Mouse (Mus musculus) neural tube, postnatal 0 days (tissue): Measurements from ENCODE around the gene Adh1. TPM values are rescaled to one million over a fixed set of nuclear protein-coding genes. Genes with fewer than 3 reads are reported as not detected.

ENCODE experiments used
- polyA plus RNA-seq: library from polyadenylated mRNA; unstranded; fragments of >200 nt; fragmentation: Nextera tagmentation; extraction: Ambion mirVana; gene quantifications from 2 replicates; pipeline ENCODE4 v1.2.1, GENCODE M21; 2015

The Adh1 gene
- polyA plus RNA-seq: 18.4 and 20.4 TPM in 2 replicates

DNA sequence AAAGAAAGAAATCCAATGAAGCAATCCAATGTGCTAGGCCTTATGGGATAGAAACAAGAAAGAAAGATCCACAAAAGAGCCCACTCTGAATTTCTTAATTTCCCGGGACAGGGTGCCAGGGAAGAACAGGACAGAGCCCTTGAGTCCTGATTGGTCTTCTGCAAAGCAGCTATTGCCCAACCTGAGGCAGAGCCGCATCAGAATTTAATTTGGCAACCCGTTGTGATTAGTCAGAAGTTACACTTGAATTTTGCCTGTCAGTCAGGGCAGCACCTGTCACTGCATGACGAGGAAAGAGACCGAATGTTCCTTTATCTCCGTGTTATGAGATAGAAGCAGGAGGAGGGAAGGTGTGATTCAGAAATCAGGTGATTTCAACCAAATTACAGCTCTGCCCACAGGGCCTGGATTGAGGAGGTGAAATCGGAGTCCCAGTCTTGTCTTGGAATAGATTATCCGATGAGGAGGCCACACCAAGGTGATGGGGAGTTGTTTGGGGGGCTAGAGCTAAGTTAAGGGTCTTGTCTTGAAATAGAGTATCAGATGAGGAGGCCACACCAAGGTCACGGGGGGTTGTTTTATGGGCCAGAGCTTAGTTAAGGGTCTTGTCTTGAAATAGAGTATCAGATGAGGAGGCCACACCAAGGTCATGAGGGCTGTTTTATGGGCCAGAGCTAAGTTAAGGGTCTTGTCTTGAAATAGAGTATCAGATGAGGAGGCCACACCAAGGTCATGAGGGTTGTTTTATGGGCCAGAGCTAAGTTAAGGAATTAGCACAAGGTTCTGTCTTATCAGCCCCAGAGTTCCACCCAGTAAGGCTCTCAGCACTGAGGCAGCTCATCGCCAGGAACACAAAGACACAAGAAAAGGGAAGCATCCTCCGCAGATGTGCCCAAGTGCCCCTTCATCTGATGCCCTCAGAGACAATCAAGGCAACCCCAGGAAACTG is at the start of gene Adh1:
TSS of gene Adh1 (plus strand) at position 271 of the 949 bp plus-strand sequence.

DNA sequence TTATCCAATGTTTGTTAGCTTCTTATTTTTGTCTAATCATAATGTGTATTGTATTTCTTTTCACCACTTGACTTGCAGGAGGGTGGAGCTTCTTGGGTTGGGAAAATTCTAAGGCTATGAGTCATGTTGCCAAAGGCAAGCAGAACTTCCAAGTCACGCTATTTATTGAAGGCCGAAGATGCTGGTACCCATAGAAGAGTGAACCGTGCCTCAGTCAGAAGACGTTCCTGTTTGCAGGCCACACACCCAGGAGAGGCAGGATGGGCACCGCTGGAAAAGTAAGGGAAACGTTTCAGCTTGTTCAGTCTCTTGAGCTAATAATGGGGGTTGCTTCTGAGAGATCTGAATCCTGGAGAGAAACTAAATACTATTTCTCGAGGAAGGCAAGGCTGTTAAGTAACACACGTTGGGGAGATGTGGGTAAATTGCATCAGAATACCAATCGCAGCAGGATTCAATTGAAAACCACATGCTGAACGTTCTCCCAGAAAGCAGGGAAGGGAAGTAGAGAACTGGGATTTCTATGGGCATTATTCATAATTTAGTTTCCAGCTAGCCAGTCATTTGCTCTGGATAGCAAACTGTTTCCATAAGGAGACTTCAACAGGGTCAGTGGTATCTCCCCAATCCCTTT is 43.0 kb upstream of the Adh1 start, which contains the start of gene Adh7:
TSS of gene Adh7 (plus strand) at position 130 of the 634 bp plus-strand sequence.

DNA sequence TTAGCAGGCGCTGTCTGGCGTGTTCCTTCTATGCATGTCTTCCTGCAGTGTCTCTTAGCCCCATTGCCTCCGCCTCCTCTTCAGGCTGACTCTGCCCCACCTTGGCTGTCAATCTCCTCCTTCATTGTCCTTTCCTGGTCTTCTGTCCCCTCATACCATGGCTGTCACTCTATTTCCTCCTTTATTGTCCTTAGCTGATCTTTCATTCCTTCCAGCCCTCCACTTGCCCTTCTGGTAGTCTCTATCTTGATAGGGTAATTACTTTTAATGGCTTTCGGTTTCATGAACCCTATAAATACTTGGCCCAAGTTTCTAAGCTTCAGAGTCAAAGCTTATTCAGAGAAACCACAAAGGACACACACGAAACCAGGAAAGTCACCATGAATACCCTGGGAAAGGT is 52.2 kb downstream of the Adh1 start, which contains the start of gene Adh6a:
TSS of gene Adh6a (plus strand) at position 322 of the 400 bp plus-strand sequence.

Other genes with a start within 250 kb of the Adh1 start
- 0.05 and 0.24 TPM in 2 replicates for gene 1110002E22Rik, start 195.9 kb upstream of the Adh1 start, polyA plus RNA-seq
- 0.14 and 0.22 TPM in 2 replicates for gene Gm5105, start 193.6 kb upstream of the Adh1 start, polyA plus RNA-seq
- 9.3 and 9.8 TPM in 2 replicates for gene Trmt10a, start 117.5 kb upstream of the Adh1 start, polyA plus RNA-seq
- 7.3 and 7.8 TPM in 2 replicates for gene Mttp, start 116.0 kb upstream of the Adh1 start, polyA plus RNA-seq
- gene 4930579F01Rik, start 67.2 kb upstream of the Adh1 start, polyA plus RNA-seq: not detected in 2 replicates
- gene Adh7, start 43.2 kb upstream of the Adh1 start, polyA plus RNA-seq: 0.63 and 0.76 TPM in 2 replicates
- not detected in 2 replicates for gene Adh6a, start 52.3 kb downstream of the Adh1 start, polyA plus RNA-seq
- 0.23 and 0.78 TPM in 2 replicates for gene Adh6b, start 80.8 kb downstream of the Adh1 start, polyA plus RNA-seq
- gene Adh4, start 154.5 kb downstream of the Adh1 start, polyA plus RNA-seq: not detected in 2 replicates
- gene Adh5, start 182.1 kb downstream of the Adh1 start, polyA plus RNA-seq: 163 and 165 TPM in 2 replicates
- gene Metap1, start 228.5 kb downstream of the Adh1 start, polyA plus RNA-seq: 40.2 and 43.8 TPM in 2 replicates